Mouse (Mus musculus): ENCODE measurements around the gene Tmem104.

- TF ChIP-seq CTCF (IDR thresholded peaks at IDR 0.05; ENCODE audit: control insufficient read depth, insufficient read depth, insufficient read length), result no peak
- no peak for TF ChIP-seq USF1 (IDR thresholded peaks at IDR 0.05; ENCODE audit: low read depth)
- TF ChIP-seq MAX (IDR thresholded peaks at IDR 0.05), result no peak
Measured at GRCm38 (mm10) chr11:115169430-115169829, 17.9 kb upstream of the Tmem104 start.

All from C2C12 (cell line).